ENCODE assay signal across 13 mouse cellular contexts in the genomic region with DNA sequence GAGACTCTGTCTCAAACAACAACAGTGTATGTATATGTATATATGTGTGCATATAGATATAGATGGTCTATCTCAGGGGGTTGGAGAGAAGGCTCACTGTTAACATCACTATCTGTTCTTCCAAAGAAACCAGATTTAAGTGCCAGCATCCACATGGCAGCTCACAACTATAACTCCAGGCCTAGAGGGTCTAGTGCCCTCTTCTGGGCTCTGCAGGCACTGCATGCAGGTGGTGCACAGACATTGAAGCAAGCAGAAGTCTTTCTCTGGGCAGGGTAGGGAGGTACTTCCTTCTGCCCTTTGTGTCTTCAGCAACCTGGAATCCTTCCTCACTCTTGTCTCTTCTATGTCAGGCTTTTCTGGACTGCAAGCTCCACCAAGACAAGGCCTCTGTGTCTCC. TPM values are rescaled to one million over a fixed set of nuclear protein-coding genes. Genes with fewer than 3 reads are reported as not detected.
A peak's percentile ranks its signal among the peaks of the same experiment; 100 is the strongest.
DNase-seq lines count a peak whose midpoint lies in the region; TF ChIP-seq lines count a peak whose summit lies in the region.
"Had no signal": no experiment of that assay in that cellular context is flagged by ENCODE, and none has a peak within 500 bp of the region (broad histone marks: within the 10 kb centered on the region; RNA-seq: fewer than 3 reads in every experiment).

No protein-coding gene starts in this region.

- TF ChIP-seq CTCF in testis, adult 2 months (IDR thresholded peaks at IDR 0.05; ENCODE audit: control insufficient read depth, insufficient read depth, insufficient replicate concordance, low read depth, low read length) = peak; percentile 74; the same call in 1 of the 2 replicates

- H3K4me3 ChIP-seq in testis, adult 2 months (ENCODE audit: control insufficient read depth, low read depth, low read length) = no peak overlapping the region
- H3K4me3 ChIP-seq: embryonic facial prominence, embryonic 15.5 days had no signal

- peak; percentile 54 to 58 for DNase-seq in kidney, postnatal 4 days
- DNase-seq in kidney, postnatal 10 days = no peak
- DNase-seq in testis, postnatal 10 days (ENCODE audit: low spot score) = no peak
- peak; percentile 70 for DNase-seq in R1 (ENCODE audit: low read depth, low spot score)
- DNase-seq in naive thymus-derived CD4-positive, alpha-beta T cell, adult 2 months (ENCODE audit: low read depth) = peak; percentile 22
- no peak for DNase-seq in T-cell, adult 2 months (ENCODE audit: low spot score)
- no peak for DNase-seq in cerebellum, postnatal 4 days (ENCODE audit: low spot score in 2 of 2)
- DNase-seq: cerebellum, adult 11-12 months; kidney, adult 9 months had no signal

- H3K27me3 ChIP-seq in testis, adult 2 months (ENCODE audit: control insufficient read depth, insufficient read depth, low read length) = no peaks in the 10 kb centered on the region

- TF ChIP-seq POLR2A in testis, adult 2 months (IDR thresholded peaks at IDR 0.05; ENCODE audit: control insufficient read depth, low read depth, low read length) = no peak

- H3K27ac ChIP-seq in testis, adult 2 months (ENCODE audit: control insufficient read depth, insufficient read depth, low read depth, low read length) = no peak overlapping the region
- H3K27ac ChIP-seq: embryonic facial prominence, embryonic 15.5 days had no signal

- H3K4me1 ChIP-seq in testis, adult 2 months (ENCODE audit: control insufficient read depth, insufficient read depth, low read length) = peaks cover 2% of the 10 kb centered on the region; the same call in 1 of the 2 replicates

- H3K36me3 ChIP-seq in testis, adult 2 months (ENCODE audit: control insufficient read depth, insufficient read depth, low read length) = no peaks in the 10 kb centered on the region
- H3K36me3 ChIP-seq: embryonic facial prominence, embryonic 15.5 days had no signal

RNA-seq across cellular contexts. Expression of a gene that starts 50.1 kb away (rescaled TPM):
- polyA plus RNA-seq in testis, adult 2 months (2012; rRNA removed) = not detected in 2 replicates
- polyA plus RNA-seq: embryonic facial prominence, embryonic 15.5 days; heart, embryonic 16.5 days; spleen, adult 2 months had no signal

Comparison
In these comparisons a context has a peak if more than half of its experiments do, and no peak if none do; other contexts are left out.
1. DNase-seq: peak in kidney, postnatal 4 days (2 of 2), R1 (single experiment) and naive thymus-derived CD4-positive, alpha-beta T cell, adult 2 months (single experiment); none in kidney, postnatal 10 days (single experiment), testis, postnatal 10 days (single experiment), T-cell, adult 2 months (single experiment) and cerebellum, postnatal 4 days (0 of 2).